Mouse (Mus musculus) R1 (cell line): ENCODE measurements at regions not wholly inside any gene's neighbourhood (a gene's known extent, or its start where the extent isn't known, plus 50 kb on each side); places are given as distances from the start of the nearest gene placed in this dataset.

Experiments
- DNase-seq: peaks from one replicate; pipeline ENCODE4 v3.0.0-alpha.2; 2018; ENCODE audit warnings: low read depth, low spot score

GRCm38 (mm10) chr13:43965256-43965905 lies 180.8 kb downstream of the Cd83 start:
- DNase-seq, result no peak

- no peak for DNase-seq
Observed at GRCm38 (mm10) chr13:43967516-43967915, 182.9 kb downstream of the Cd83 start.

- no peak for DNase-seq
Observed at GRCm38 (mm10) chr13:43972906-43973305, 188.3 kb downstream of the Cd83 start.

GRCm38 (mm10) chr13:43975281-43975680 lies 190.7 kb downstream of the Cd83 start:
- DNase-seq, result no peak

GRCm38 (mm10) chr13:43975801-43976200 lies 191.2 kb downstream of the Cd83 start:
- DNase-seq, result peak; percentile 12

GRCm38 (mm10) chr13:43976676-43977075 lies 192.1 kb downstream of the Cd83 start:
- no peak for DNase-seq

- DNase-seq, result no peak
Observed at GRCm38 (mm10) chr13:43987338-43987737, 202.8 kb downstream of the Cd83 start.

- DNase-seq, result no peak
Observed at GRCm38 (mm10) chr13:43988421-43988820, 203.8 kb downstream of the Cd83 start.

- no peak for DNase-seq
Observed at GRCm38 (mm10) chr13:43990281-43991101, 205.9 kb downstream of the Cd83 start.

GRCm38 (mm10) chr13:43991774-43992173 lies 207.2 kb downstream of the Cd83 start:
- no peak for DNase-seq

GRCm38 (mm10) chr13:43992968-43993367 lies 208.4 kb downstream of the Cd83 start:
- no peak for DNase-seq

GRCm38 (mm10) chr13:43994361-43994760 lies 209.8 kb downstream of the Cd83 start:
- no peak for DNase-seq

- no peak for DNase-seq
Observed at GRCm38 (mm10) chr13:43995623-43996022, 211.0 kb downstream of the Cd83 start.

- DNase-seq, result no peak
Observed at GRCm38 (mm10) chr13:44001861-44002545, 217.4 kb downstream of the Cd83 start.

- DNase-seq, result peak; percentile 92
Observed at GRCm38 (mm10) chr13:44012868-44013267, 228.3 kb downstream of the Cd83 start.

GRCm38 (mm10) chr13:44018489-44019303 lies 234.1 kb downstream of the Cd83 start:
- peak; percentile 99 for DNase-seq

- no peak for DNase-seq
Observed at GRCm38 (mm10) chr13:44019304-44019583, 234.7 kb downstream of the Cd83 start.

GRCm38 (mm10) chr13:44020851-44021250 lies 236.3 kb downstream of the Cd83 start:
- DNase-seq, result peak; percentile 67

- DNase-seq, result no peak
Observed at GRCm38 (mm10) chr13:44022106-44022505, 237.5 kb downstream of the Cd83 start.

- no peak for DNase-seq
Observed at GRCm38 (mm10) chr13:44024612-44025011, 240.0 kb downstream of the Cd83 start.

- DNase-seq, result no peak
Observed at GRCm38 (mm10) chr13:44026321-44027255, 242.0 kb downstream of the Cd83 start.
